Comparison of ENCODE assay signal across 8 mouse cellular contexts in genomic region chr9:110673107-110673752, GRCm38 (mm10). TPM values are rescaled to one million over a fixed set of nuclear protein-coding genes. Genes with fewer than 3 reads are reported as not detected.
DNase-seq lines count a peak whose midpoint lies in the region; ATAC-seq and TF ChIP-seq lines count a peak whose summit lies in the region.
"Had no signal": no experiment of that assay in that cellular context is flagged by ENCODE, and none has a peak within 500 bp of the region (broad histone marks: within the 10 kb centered on the region; RNA-seq: fewer than 3 reads in every experiment).

No protein-coding gene starts in this region.

- DNase-seq in kidney, adult 8-10 months, result no peak
- DNase-seq in R1 (ENCODE audit: low read depth, low spot score), result peak; percentile 67
- DNase-seq in cerebellum, adult 2 months, result peak; percentile 55 to 78
- DNase-seq in thymus, postnatal 25 days, result no peak
- no peak for DNase-seq in adrenal gland, adult 18-20 months (ENCODE audit: low spot score in 2 of 2)
- DNase-seq: gastrocnemius, postnatal 10 days had no signal

- no peak for TF ChIP-seq CTCF in cerebellum, adult 2 months (IDR thresholded peaks at IDR 0.05; ENCODE audit: borderline replicate concordance, insufficient read depth, low read depth, low read length)

- peak; percentile 34; the same call in 1 of the 2 replicates for TF ChIP-seq POLR2A in cerebellum, adult 2 months (IDR thresholded peaks at IDR 0.05; ENCODE audit: borderline replicate concordance, insufficient read depth, low read length)

- no peaks in the 10 kb centered on the region for H3K9me3 ChIP-seq in kidney, embryonic 16.5 days (ENCODE audit: low read length)
- H3K9me3 ChIP-seq in hindbrain, embryonic 16.5 days (ENCODE audit: control insufficient read depth, low read length), result no peaks in the 10 kb centered on the region

- no peaks in the 10 kb centered on the region for H3K36me3 ChIP-seq in kidney, embryonic 16.5 days (ENCODE audit: insufficient read depth, low read length)
- H3K36me3 ChIP-seq in hindbrain, embryonic 16.5 days (ENCODE audit: control insufficient read depth, insufficient read depth, low read length), result no peaks in the 10 kb centered on the region

- H3K4me2 ChIP-seq in kidney, embryonic 16.5 days (replicated peaks; ENCODE audit: low read depth, low read length), result no peak overlapping the region
- H3K4me2 ChIP-seq in hindbrain, embryonic 16.5 days (ENCODE audit: low read length), result no peak overlapping the region

- peaks cover 21% of the 10 kb centered on the region for H3K4me1 ChIP-seq in kidney, embryonic 16.5 days (ENCODE audit: insufficient read depth, low read length)
- H3K4me1 ChIP-seq in cerebellum, adult 2 months (ENCODE audit: control insufficient read depth, insufficient read depth, low read length), result peaks cover 48% of the 10 kb centered on the region
- H3K4me1 ChIP-seq in hindbrain, embryonic 16.5 days (ENCODE audit: control insufficient read depth, insufficient read depth, low read depth, low read length), result peaks cover 11% of the 10 kb centered on the region

- no peak overlapping the region for H3K9ac ChIP-seq in kidney, embryonic 16.5 days (replicated peaks; ENCODE audit: low read length)
- H3K9ac ChIP-seq in hindbrain, embryonic 16.5 days (ENCODE audit: low read depth, low read length), result no peak overlapping the region

- H3K27me3 ChIP-seq in kidney, embryonic 16.5 days (ENCODE audit: insufficient read depth, low read length), result no peaks in the 10 kb centered on the region
- H3K27me3 ChIP-seq in cerebellum, adult 2 months (ENCODE audit: control insufficient read depth, insufficient read depth, low read length), result no peaks in the 10 kb centered on the region
- no peaks in the 10 kb centered on the region for H3K27me3 ChIP-seq in hindbrain, embryonic 16.5 days (replicated peaks; ENCODE audit: control insufficient read depth, insufficient read depth, low read length)

- WGBS in kidney, embryonic 16.5 days, result 59% methylated on average over 10 of the region's 10 CpGs
- WGBS in cerebellum, adult 2 months, result 30% methylated on average over 10 of the region's 10 CpGs
- 50% methylated on average over 10 of the region's 10 CpGs for WGBS in hindbrain, embryonic 16.5 days

- peak; percentile 36; the same call in 1 of the 2 replicates for ATAC-seq in kidney, embryonic 16.5 days (ENCODE audit: low FRiP score, low TSS enrichment)
- peak; percentile 50 for ATAC-seq in hindbrain, embryonic 16.5 days

- no peak overlapping the region for H3K4me3 ChIP-seq in kidney, embryonic 16.5 days (ENCODE audit: low read length)
- H3K4me3 ChIP-seq in cerebellum, adult 2 months (replicated peaks; ENCODE audit: insufficient read depth, low read depth, low read length), result no peak overlapping the region
- H3K4me3 ChIP-seq in hindbrain, embryonic 16.5 days (ENCODE audit: low read length), result no peak overlapping the region

- H3K27ac ChIP-seq in kidney, embryonic 16.5 days (ENCODE audit: low read length), result peak overlapping the region; percentile 25; the same call in 1 of the 2 replicates
- peak overlapping the region; percentile 96 for H3K27ac ChIP-seq in cerebellum, adult 2 months (ENCODE audit: insufficient read depth, low read length)
- peak overlapping the region; percentile 59 for H3K27ac ChIP-seq in hindbrain, embryonic 16.5 days (ENCODE audit: low read depth, low read length)

RNA-seq across cellular contexts. Expression of gene Ccdc12, which starts 16.9 kb away (rescaled TPM):
- polyA plus RNA-seq in kidney, embryonic 16.5 days (2015; fragmentation: Nextera tagmentation; extraction: Ambion mirVana), result 154 and 155 TPM in 2 replicates
- polyA plus RNA-seq in cerebellum, adult 2 months (2012; rRNA removed), result 98.5 and 102 TPM in 2 replicates
- 88.5 and 101 TPM in 2 replicates for polyA plus RNA-seq in hindbrain, embryonic 16.5 days (2015; fragmentation: Nextera tagmentation; extraction: Ambion mirVana)
- 10 to 100 TPM; 49.6 to 52.2 TPM for total RNA-seq in adrenal gland, adult 18-20 months (2021)

RNA-seq across cellular contexts. Expression of gene Nbeal2, which starts 19.3 kb away (rescaled TPM):
- 4.8 and 5.0 TPM in 2 replicates for polyA plus RNA-seq in kidney, embryonic 16.5 days (2015; fragmentation: Nextera tagmentation; extraction: Ambion mirVana)
- 16.8 and 19.1 TPM in 2 replicates for polyA plus RNA-seq in cerebellum, adult 2 months (2012; rRNA removed)
- 3.2 and 4.8 TPM in 2 replicates for polyA plus RNA-seq in hindbrain, embryonic 16.5 days (2015; fragmentation: Nextera tagmentation; extraction: Ambion mirVana)
- 1 to 10 TPM; 8.5 to 9.8 TPM for total RNA-seq in adrenal gland, adult 18-20 months (2021)

RNA-seq across cellular contexts. Expression of gene Nradd, which starts 49.0 kb away (rescaled TPM):
- polyA plus RNA-seq in kidney, embryonic 16.5 days (2015; fragmentation: Nextera tagmentation; extraction: Ambion mirVana), result 60.0 and 61.4 TPM in 2 replicates
- polyA plus RNA-seq in cerebellum, adult 2 months (2012; rRNA removed), result 3.2 and 3.5 TPM in 2 replicates
- polyA plus RNA-seq in hindbrain, embryonic 16.5 days (2015; fragmentation: Nextera tagmentation; extraction: Ambion mirVana), result 25.8 and 30.1 TPM in 2 replicates
- total RNA-seq in adrenal gland, adult 18-20 months (2021), result 10 to 100 TPM; 11.0 to 14.0 TPM

Comparison
In these comparisons a context has a peak if more than half of its experiments do, and no peak if none do; other contexts are left out.
1. H3K27ac ChIP-seq: peak in every context shown above with its lines; median percentile 96 in cerebellum, adult 2 months; 59 in hindbrain, embryonic 16.5 days; 25 in kidney, embryonic 16.5 days.
2. DNase-seq: peak in R1 (single experiment) and cerebellum, adult 2 months (2 of 2); none in kidney, adult 8-10 months (0 of 2), thymus, postnatal 25 days (single experiment) and adrenal gland, adult 18-20 months (0 of 2).